Mouse (Mus musculus): Measurements from ENCODE around the gene Hist1h3g. TPM values are rescaled to one million over a fixed set of nuclear protein-coding genes. Genes with fewer than 3 reads are reported as not detected.

The Hist1h3g gene
- polyA plus RNA-seq, 1 experiment from 2014 or later: 3.3 TPM

DNA sequence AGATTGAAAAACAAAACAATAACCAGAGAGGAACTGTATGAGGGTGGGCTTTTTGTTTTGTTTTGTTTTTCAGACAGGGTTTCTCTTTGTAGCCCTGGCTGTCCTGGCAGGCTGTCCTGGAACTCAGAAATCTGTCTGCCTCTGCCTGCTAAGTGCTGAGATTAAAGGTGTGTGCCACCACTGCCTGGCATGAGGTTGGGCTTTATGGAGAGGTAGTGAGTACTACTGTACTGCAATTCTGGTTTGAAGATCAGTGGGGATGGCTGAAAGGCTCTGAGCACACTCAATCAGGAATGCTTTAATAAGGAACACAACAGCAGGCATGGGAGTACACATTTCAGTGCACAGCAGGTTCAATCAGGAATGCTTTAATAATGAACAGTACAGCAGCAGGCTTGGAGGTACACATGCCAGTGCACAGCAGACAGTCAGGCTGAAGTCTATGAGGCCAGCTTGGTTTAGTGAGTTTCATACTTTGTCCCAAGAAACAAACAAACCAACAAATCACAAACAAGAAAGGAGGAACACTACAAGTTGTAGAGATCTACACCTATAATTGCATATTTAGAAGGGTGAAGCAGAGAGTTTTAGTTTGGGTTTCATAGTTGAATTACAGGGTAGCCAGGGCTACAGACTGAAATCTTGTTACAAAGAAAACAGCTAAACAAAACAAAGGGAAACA, 48.3 kb downstream of the Hist1h3g start:
- Histone ChIP-seq H3K4me3 (peak overlapping the region; percentile 60), H3K9me3 (no peaks in the 10 kb centered on the region), H3K4me1 (replicated peaks) (peaks cover 48% of the 10 kb centered on the region), H3K27ac (peak overlapping the region; percentile 95), H3K27me3 (ENCODE audit: insufficient read depth, poor library complexity, severe bottlenecking) (no peaks in the 10 kb centered on the region), H3K36me3 (no peaks in the 10 kb centered on the region)
- DNase-seq (ENCODE audit: low spot score): no peak

GRCm38 (mm10) chr13:23584331-23584730, 49.1 kb downstream of the Hist1h3g start:
- no peaks in the 10 kb centered on the region for H3K36me3 ChIP-seq
- H3K27me3 ChIP-seq (ENCODE audit: insufficient read depth, poor library complexity, severe bottlenecking): no peaks in the 10 kb centered on the region
- H3K27ac ChIP-seq: peak overlapping the region; percentile 95
- H3K9me3 ChIP-seq: no peaks in the 10 kb centered on the region
- no peak for DNase-seq (ENCODE audit: low spot score)
- H3K4me3 ChIP-seq: peak overlapping the region; percentile 57
- H3K4me1 ChIP-seq (replicated peaks): peaks cover 48% of the 10 kb centered on the region

- H3K4me3 ChIP-seq: peak overlapping the region; percentile 57
- H3K27me3 ChIP-seq (ENCODE audit: insufficient read depth, poor library complexity, severe bottlenecking): no peaks in the 10 kb centered on the region
- no peaks in the 10 kb centered on the region for H3K9me3 ChIP-seq
- H3K36me3 ChIP-seq: no peaks in the 10 kb centered on the region
- peaks cover 48% of the 10 kb centered on the region for H3K4me1 ChIP-seq (replicated peaks)
- WGBS: under 1% methylated on average over 21 of the region's 21 CpGs
- H3K27ac ChIP-seq: peak overlapping the region; percentile 95
- peak; percentile 79 for DNase-seq (ENCODE audit: low spot score)
These were observed 49.8 kb downstream of the Hist1h3g start for GRCm38 (mm10) chr13:23585029-23585441.

Other genes starting within 250 kb of the Hist1h3g start
- 42.3 and 54.0 TPM in 2 replicates for gene Zfp322a, start 166.2 kb upstream of the Hist1h3g start, polyA plus RNA-seq (2016; fragmentation: Nextera tagmentation; extraction: Ambion mirVana)
- gene Abt1, start 111.6 kb upstream of the Hist1h3g start, polyA plus RNA-seq (2016; fragmentation: Nextera tagmentation; extraction: Ambion mirVana): 13.4 and 14.5 TPM in 2 replicates
- 0.04 TPM in 1 of 2 replicates, not detected in the other for gene Btn1a1, start 69.5 kb upstream of the Hist1h3g start, polyA plus RNA-seq (2016; fragmentation: Nextera tagmentation; extraction: Ambion mirVana)
- gene Btn2a2, start 46.6 kb upstream of the Hist1h3g start, polyA plus RNA-seq (2016; fragmentation: Nextera tagmentation; extraction: Ambion mirVana): 0.29 and 0.35 TPM in 2 replicates
- gene Hist1h4h, start 4.4 kb upstream of the Hist1h3g start, polyA plus RNA-seq (2016; fragmentation: Nextera tagmentation; extraction: Ambion mirVana): 5.8 and 7.4 TPM in 2 replicates
- gene Hist1h2af, start 1.5 kb upstream of the Hist1h3g start, polyA plus RNA-seq (2016; fragmentation: Nextera tagmentation; extraction: Ambion mirVana): 7.8 and 9.2 TPM in 2 replicates
- gene Hist1h2bh, start 8.0 kb downstream of the Hist1h3g start, polyA plus RNA-seq (2016; fragmentation: Nextera tagmentation; extraction: Ambion mirVana): 0.51 and 1.1 TPM in 2 replicates
- gene Hist1h3f, start 8.6 kb downstream of the Hist1h3g start, polyA plus RNA-seq (2016; fragmentation: Nextera tagmentation; extraction: Ambion mirVana): 0.92 and 1.1 TPM in 2 replicates
- 0.56 TPM in 1 of 2 replicates, not detected in the other for gene Hist1h4f, start 16.2 kb downstream of the Hist1h3g start, polyA plus RNA-seq (2016; fragmentation: Nextera tagmentation; extraction: Ambion mirVana)
- gene Hist1h1d, start 17.8 kb downstream of the Hist1h3g start, polyA plus RNA-seq (2016; fragmentation: Nextera tagmentation; extraction: Ambion mirVana): 0.37 and 0.49 TPM in 2 replicates
- gene Hist1h3e, start 26.9 kb downstream of the Hist1h3g start, polyA plus RNA-seq (2016; fragmentation: Nextera tagmentation; extraction: Ambion mirVana): 5.3 and 5.6 TPM in 2 replicates
- gene Hist1h2ae, start 35.8 kb downstream of the Hist1h3g start, polyA plus RNA-seq (2016; fragmentation: Nextera tagmentation; extraction: Ambion mirVana): 102 and 103 TPM in 2 replicates
- gene Hist1h2bg, start 36.0 kb downstream of the Hist1h3g start, polyA plus RNA-seq (2016; fragmentation: Nextera tagmentation; extraction: Ambion mirVana): 7.0 and 7.3 TPM in 2 replicates
- gene Hist1h2bf, start 38.8 kb downstream of the Hist1h3g start, polyA plus RNA-seq (2016; fragmentation: Nextera tagmentation; extraction: Ambion mirVana): 4.7 and 5.1 TPM in 2 replicates
- gene Hist1h2ad, start 39.0 kb downstream of the Hist1h3g start, polyA plus RNA-seq (2016; fragmentation: Nextera tagmentation; extraction: Ambion mirVana): 1.8 and 2.2 TPM in 2 replicates
- gene Hist1h3d, start 40.3 kb downstream of the Hist1h3g start, polyA plus RNA-seq (2016; fragmentation: Nextera tagmentation; extraction: Ambion mirVana): 4.8 and 10.9 TPM in 2 replicates
- gene Hist1h4d, start 46.2 kb downstream of the Hist1h3g start, polyA plus RNA-seq (2016; fragmentation: Nextera tagmentation; extraction: Ambion mirVana): 101 and 107 TPM in 2 replicates
- gene Hist1h2be, start 85.7 kb downstream of the Hist1h3g start, polyA plus RNA-seq (2016; fragmentation: Nextera tagmentation; extraction: Ambion mirVana): 2.5 and 2.7 TPM in 2 replicates
- gene Hist1h1e, start 87.1 kb downstream of the Hist1h3g start, polyA plus RNA-seq (2016; fragmentation: Nextera tagmentation; extraction: Ambion mirVana): 22.0 and 26.3 TPM in 2 replicates
- 0.80 and 1.2 TPM in 2 replicates for gene Hist1h2ac, start 148.5 kb downstream of the Hist1h3g start, polyA plus RNA-seq (2016; fragmentation: Nextera tagmentation; extraction: Ambion mirVana)
- gene Hist1h2bc, start 148.8 kb downstream of the Hist1h3g start, polyA plus RNA-seq (2016; fragmentation: Nextera tagmentation; extraction: Ambion mirVana): 23.1 and 26.2 TPM in 2 replicates
- gene Hist1h1t, start 160.4 kb downstream of the Hist1h3g start, polyA plus RNA-seq (2016; fragmentation: Nextera tagmentation; extraction: Ambion mirVana): not detected in 2 replicates
- gene Hist1h4c, start 163.0 kb downstream of the Hist1h3g start, polyA plus RNA-seq (2016; fragmentation: Nextera tagmentation; extraction: Ambion mirVana): 5.4 TPM in 2 replicates
- 3.2 and 3.5 TPM in 2 replicates for gene Hfe, start 175.4 kb downstream of the Hist1h3g start, polyA plus RNA-seq (2016; fragmentation: Nextera tagmentation; extraction: Ambion mirVana)
- 10.6 and 12.6 TPM in 2 replicates for gene Hist1h1c, start 203.4 kb downstream of the Hist1h3g start, polyA plus RNA-seq (2016; fragmentation: Nextera tagmentation; extraction: Ambion mirVana)
- gene Hist1h3c, start 210.2 kb downstream of the Hist1h3g start, polyA plus RNA-seq (2016; fragmentation: Nextera tagmentation; extraction: Ambion mirVana): 6.9 and 8.6 TPM in 2 replicates
- 1.8 and 2.4 TPM in 2 replicates for gene Hist1h2bb, start 211.3 kb downstream of the Hist1h3g start, polyA plus RNA-seq (2016; fragmentation: Nextera tagmentation; extraction: Ambion mirVana)
- gene Hist1h2ab, start 215.7 kb downstream of the Hist1h3g start, polyA plus RNA-seq (2016; fragmentation: Nextera tagmentation; extraction: Ambion mirVana): 45.2 and 49.3 TPM in 2 replicates
- 5.5 and 8.8 TPM in 2 replicates for gene Hist1h3b, start 216.8 kb downstream of the Hist1h3g start, polyA plus RNA-seq (2016; fragmentation: Nextera tagmentation; extraction: Ambion mirVana)
- 4.9 and 5.4 TPM in 2 replicates for gene Hist1h4b, start 221.6 kb downstream of the Hist1h3g start, polyA plus RNA-seq (2016; fragmentation: Nextera tagmentation; extraction: Ambion mirVana)
- not detected in 2 replicates for gene Hist1h4a, start 225.8 kb downstream of the Hist1h3g start, polyA plus RNA-seq (2016; fragmentation: Nextera tagmentation; extraction: Ambion mirVana)
- 3.7 and 4.8 TPM in 2 replicates for gene Hist1h3a, start 227.0 kb downstream of the Hist1h3g start, polyA plus RNA-seq (2016; fragmentation: Nextera tagmentation; extraction: Ambion mirVana)
- 2.3 and 3.4 TPM in 2 replicates for gene Hist1h1a, start 228.2 kb downstream of the Hist1h3g start, polyA plus RNA-seq (2016; fragmentation: Nextera tagmentation; extraction: Ambion mirVana)
- not detected in 2 replicates for gene Trim38, start 234.5 kb downstream of the Hist1h3g start, polyA plus RNA-seq (2016; fragmentation: Nextera tagmentation; extraction: Ambion mirVana)

Measured in hindbrain, embryonic 10.5 days (tissue).